Mouse (Mus musculus) forebrain, embryonic 13.5 days (tissue): Measurements from ENCODE around the gene Kat8. TPM values are rescaled to one million over a fixed set of nuclear protein-coding genes. Genes with fewer than 3 reads are reported as not detected.

ENCODE experiments used
- ATAC-seq: fragments of 200-750 bp; cut with Nextera tagmentation; 2 replicates; pipeline ENCODE4 v1.8.0; 2017
- H3K27ac ChIP-seq: fragments of 300-500 bp; sonication (generic); 2 replicates; pipeline ENCODE4 v1.5.1; 2015; ENCODE audit warnings: inconsistent platforms, mild to moderate bottlenecking, moderate library complexity
- H3K27me3 ChIP-seq: fragments of 300-500 bp; sonication (generic); 2 replicates; pipeline ENCODE4 v1.6.1; 2015; ENCODE audit warnings: mild to moderate bottlenecking, inconsistent platforms
- H3K36me3 ChIP-seq: fragments of 300-500 bp; sonication (generic); 2 replicates; pipeline ENCODE4 v1.6.1; 2015; ENCODE audit warnings: mild to moderate bottlenecking, inconsistent platforms; ENCODE audit not compliant: poor library complexity, severe bottlenecking
- H3K4me1 ChIP-seq: fragments of 300-500 bp; sonication (generic); 2 replicates; pipeline ENCODE4 v1.6.1; 2015; ENCODE audit warnings: inconsistent platforms
- H3K4me2 ChIP-seq: fragments of 300-500 bp; sonication (generic); 2 replicates; pipeline ENCODE4 v1.6.1; 2015; ENCODE audit warnings: inconsistent platforms, mild to moderate bottlenecking, moderate library complexity
- H3K4me3 ChIP-seq: fragments of 300-500 bp; sonication (generic); 2 replicates; pipeline ENCODE4 v1.5.1; 2015; ENCODE audit warnings: mild to moderate bottlenecking, inconsistent platforms
- H3K9ac ChIP-seq: fragments of 300-500 bp; sonication (generic); 2 replicates; pipeline ENCODE4 v1.6.1; 2015; ENCODE audit warnings: mild to moderate bottlenecking, inconsistent platforms
- H3K9me3 ChIP-seq: fragments of 300-500 bp; sonication (generic); replicated peaks from 2 replicates; pipeline ENCODE4 v1.6.1; 2016; ENCODE audit warnings: inconsistent platforms
- WGBS: fragments of 180-500 bp; shearing (Covaris S2); methylation state at CpG from one replicate; pipeline ENCODE4 v1.1.7; 2015; 5-methylcytosine and 5-hydroxymethylcytosine counted together
- polyA plus RNA-seq: library from polyadenylated mRNA; unstranded; fragments of >200 nt; fragmentation: Nextera tagmentation; extraction: Ambion mirVana; gene quantifications from 2 replicates; pipeline ENCODE4 v1.2.1, GENCODE M21; 2015

Kat8 gene
- polyA plus RNA-seq, 1 experiment from 2014 or later = 51.1 TPM

DNA sequence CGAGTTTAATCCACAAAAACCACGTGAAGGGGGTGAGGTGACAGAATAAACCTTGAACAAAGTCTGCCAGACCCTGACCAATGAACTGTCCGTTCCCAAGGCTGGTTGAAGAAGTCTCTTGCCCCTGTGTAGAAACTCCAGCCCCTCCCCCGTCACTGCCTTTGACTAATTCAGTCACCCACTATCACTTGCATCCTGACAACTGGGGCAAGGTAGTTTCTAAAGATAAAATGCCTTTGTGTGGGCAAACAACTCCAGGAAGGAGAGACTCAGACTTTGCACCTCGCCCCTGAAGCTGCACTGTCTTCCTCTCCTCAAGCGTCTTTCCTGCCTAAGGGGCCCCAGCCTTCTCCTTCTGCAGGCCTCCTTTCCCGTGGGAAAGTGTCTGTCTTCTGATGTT lies 12.3 kb upstream of the Kat8 start:
- Histone ChIP-seq H3K4me3 (no peak overlapping the region), H3K27ac (no peak overlapping the region), H3K4me2 (no peak overlapping the region), H3K36me3 (no peaks in the 10 kb centered on the region; the same call in 1 of the 2 replicates), H3K9me3 (no peaks in the 10 kb centered on the region), H3K27me3 (no peaks in the 10 kb centered on the region), H3K4me1 (peaks cover 9% of the 10 kb centered on the region), H3K9ac (no peak overlapping the region)
- 50% methylated on average over 7 of the region's 7 CpGs for WGBS
- no peak for ATAC-seq

DNA sequence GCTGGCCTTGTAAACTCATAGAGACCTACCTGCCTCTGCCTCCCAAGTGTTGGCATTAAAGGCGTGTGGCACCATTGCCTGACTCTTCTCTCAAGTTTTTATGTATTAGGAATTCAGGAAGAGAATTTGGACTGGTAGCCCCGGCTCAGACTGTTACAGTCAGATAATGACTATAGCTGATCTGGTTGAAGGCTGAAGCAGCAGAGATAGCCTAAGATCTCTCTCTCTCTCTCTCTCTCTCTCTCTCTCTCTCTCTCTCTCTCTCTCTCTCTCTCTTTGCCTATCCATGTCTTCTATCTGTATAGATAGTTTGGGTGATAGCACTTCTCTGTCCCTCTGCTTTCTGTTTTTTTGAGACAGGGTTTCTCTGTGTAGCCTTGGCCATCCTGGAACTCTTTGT lies 10.5 kb upstream of the Kat8 start:
- H3K9me3 ChIP-seq = no peaks in the 10 kb centered on the region
- no peak overlapping the region for H3K27ac ChIP-seq
- no peak overlapping the region for H3K4me3 ChIP-seq
- H3K4me1 ChIP-seq = peaks cover 19% of the 10 kb centered on the region
- WGBS = 89% methylated on average over 2 of the region's 2 CpGs
- H3K36me3 ChIP-seq = peaks cover 17% of the 10 kb centered on the region
- no peak overlapping the region for H3K9ac ChIP-seq
- H3K27me3 ChIP-seq = no peaks in the 10 kb centered on the region
- no peak overlapping the region for H3K4me2 ChIP-seq
- no peak for ATAC-seq

DNA sequence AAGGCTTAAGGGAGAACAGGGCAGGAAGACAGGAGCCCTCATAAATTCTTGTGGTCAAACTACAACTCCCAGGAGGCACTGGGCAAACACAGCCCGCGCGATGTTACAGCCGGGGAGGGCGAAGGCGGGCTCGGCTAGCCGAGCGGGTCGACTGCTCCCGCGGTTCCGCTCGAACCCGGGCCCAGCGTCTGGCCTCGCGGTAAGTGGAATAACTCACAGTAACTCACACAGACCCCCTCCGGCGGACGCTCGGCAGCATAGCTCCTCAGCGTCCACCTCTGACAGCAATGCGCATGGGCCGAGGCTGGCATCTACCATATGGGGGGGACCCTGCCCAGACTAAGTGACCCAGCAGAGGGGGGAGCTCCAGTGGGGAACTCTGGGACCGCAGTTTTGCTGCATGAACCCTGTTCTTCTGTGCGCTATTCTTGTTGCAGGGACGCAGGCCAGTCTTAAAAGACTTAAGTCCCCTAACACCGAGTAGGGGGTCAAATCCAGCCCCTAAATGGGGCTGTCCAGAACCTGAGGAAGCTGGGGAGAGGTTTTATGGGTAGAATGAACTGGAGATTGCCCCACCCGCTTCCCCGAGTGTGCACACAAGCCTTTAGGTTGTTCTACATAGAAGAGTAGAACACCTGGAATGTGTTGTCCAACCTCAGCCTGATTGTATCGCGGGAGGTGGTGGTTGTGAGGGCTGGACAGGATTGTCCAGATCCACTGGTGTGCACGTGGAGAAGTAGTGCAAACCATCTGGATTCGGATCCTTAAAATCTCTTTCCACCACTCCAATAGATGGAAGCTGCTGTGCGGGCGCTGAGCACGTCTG lies 8.1 kb upstream of the Kat8 start, which contains the start of gene Bckdk:
Gene Bckdk (plus strand): TSS at position 112 of the 826 bp plus-strand sequence.
- Histone ChIP-seq H3K4me3 (peak within 1 kb of the TSS; percentile 73), H3K9ac (peak within 1 kb of the TSS; percentile 90), H3K36me3 (peaks cover 41% of the 10 kb centered on the region), H3K27ac (peak within 1 kb of the TSS; percentile 79), H3K4me1 (peaks cover 19% of the 10 kb centered on the region), H3K27me3 (no peaks in the 10 kb centered on the region), H3K9me3 (no peaks in the 10 kb centered on the region), H3K4me2 (peak within 1 kb of the TSS; percentile 93)
- WGBS = 8% methylated on average over 38 of the region's 38 CpGs
- peak; percentile 93 for ATAC-seq

DNA sequence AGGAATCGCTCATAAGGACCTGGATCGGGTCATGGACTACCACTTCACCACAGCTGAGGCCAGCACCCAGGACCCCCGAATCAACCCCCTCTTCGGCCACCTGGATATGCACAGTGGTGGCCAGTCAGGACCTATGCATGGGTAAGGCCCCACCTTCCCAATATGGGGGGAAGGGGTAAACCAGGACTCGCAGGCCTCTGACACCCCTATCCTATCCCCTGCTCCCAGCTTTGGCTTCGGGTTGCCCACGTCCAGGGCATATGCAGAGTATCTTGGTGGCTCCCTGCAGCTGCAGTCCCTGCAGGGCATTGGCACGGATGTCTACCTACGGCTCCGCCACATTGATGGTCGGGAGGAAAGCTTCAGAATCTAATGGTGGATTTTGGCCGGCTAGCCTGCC lies 4.4 kb upstream of the Kat8 start:
- Histone ChIP-seq H3K4me1 (peaks cover 27% of the 10 kb centered on the region), H3K9me3 (no peaks in the 10 kb centered on the region), H3K27me3 (no peaks in the 10 kb centered on the region), H3K9ac (no peak overlapping the region), H3K36me3 (peaks cover 50% of the 10 kb centered on the region), H3K27ac (no peak overlapping the region), H3K4me3 (no peak overlapping the region), H3K4me2 (no peak overlapping the region)
- 93% methylated on average over 12 of the region's 12 CpGs for WGBS
- ATAC-seq = no peak

DNA sequence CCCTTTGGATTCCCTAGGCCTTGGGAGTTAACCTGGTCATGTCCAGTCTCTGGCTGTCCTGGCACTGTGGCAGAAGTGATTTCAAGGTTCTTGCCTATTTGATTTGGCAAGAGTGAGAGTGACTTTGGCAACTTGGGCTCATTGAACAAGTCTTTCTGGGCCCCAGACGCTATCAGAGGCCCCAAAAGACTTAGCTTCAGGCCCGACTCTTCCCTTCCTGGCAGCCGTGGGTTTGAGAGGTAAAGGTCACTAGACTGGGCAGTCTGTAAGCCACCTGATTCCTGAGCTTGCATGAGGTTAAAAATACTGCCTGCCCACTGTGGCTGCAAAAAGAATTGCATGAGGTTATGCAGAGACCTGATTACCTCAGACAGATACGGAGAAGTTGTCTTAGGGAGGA lies 3.7 kb upstream of the Kat8 start:
- Histone ChIP-seq H3K9ac (no peak overlapping the region), H3K27me3 (no peaks in the 10 kb centered on the region), H3K4me1 (peaks cover 33% of the 10 kb centered on the region), H3K4me3 (no peak overlapping the region), H3K4me2 (no peak overlapping the region), H3K27ac (no peak overlapping the region), H3K9me3 (no peaks in the 10 kb centered on the region), H3K36me3 (peaks cover 50% of the 10 kb centered on the region)
- no peak for ATAC-seq
- WGBS = 90% methylated on average over 4 of the region's 4 CpGs

DNA sequence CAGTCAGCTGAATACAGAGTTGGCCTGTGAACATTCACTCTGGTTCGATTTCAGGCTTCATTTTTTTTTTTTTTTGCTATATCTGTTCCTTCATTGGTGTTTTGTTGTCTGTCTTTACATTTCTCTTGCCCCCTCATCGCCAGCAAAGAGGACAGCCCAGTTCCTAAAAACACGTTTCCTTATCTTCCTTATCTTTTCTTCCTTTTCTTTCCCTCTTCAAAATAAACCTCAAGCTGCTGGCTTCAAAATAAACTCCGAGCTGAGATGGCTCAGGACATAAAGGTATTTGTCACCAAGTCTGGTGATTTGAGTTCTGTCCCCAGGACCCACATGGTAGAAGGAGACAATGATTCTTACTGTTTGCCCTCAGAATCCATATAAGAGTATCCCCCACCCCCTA lies 622 bp downstream of the Kat8 start:
- Histone ChIP-seq H3K4me1 (peaks cover 14% of the 10 kb centered on the region), H3K4me2 (peak overlapping the region; percentile 81), H3K27me3 (no peaks in the 10 kb centered on the region), H3K36me3 (peaks cover 49% of the 10 kb centered on the region), H3K4me3 (peak overlapping the region; percentile 98), H3K27ac (no peak overlapping the region), H3K9ac (peak overlapping the region; percentile 77), H3K9me3 (no peaks in the 10 kb centered on the region)
- WGBS = 36% methylated on average over 4 of the region's 4 CpGs
- ATAC-seq = no peak

DNA sequence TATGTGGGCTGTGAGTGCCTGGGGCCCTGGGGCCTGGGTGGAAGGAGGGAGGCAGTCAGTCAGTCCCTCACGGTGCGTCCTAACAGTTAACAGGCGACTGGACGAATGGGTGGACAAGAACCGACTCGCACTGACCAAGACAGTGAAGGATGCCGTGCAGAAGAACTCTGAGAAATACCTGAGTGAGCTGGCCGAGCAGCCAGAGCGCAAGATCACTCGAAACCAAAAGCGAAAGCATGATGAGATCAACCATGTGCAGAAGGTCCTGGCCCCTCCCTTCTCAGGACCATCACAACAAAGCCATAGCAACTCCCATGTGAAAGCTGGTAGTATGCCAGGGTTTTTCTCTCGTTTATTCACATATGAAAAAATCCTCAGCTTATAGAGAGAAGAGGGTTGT lies 3.0 kb downstream of the Kat8 start:
- no peak overlapping the region for H3K4me2 ChIP-seq
- H3K27me3 ChIP-seq = no peaks in the 10 kb centered on the region
- H3K9me3 ChIP-seq = no peaks in the 10 kb centered on the region
- 94% methylated on average over 12 of the region's 12 CpGs for WGBS
- H3K36me3 ChIP-seq = peaks cover 35% of the 10 kb centered on the region
- peaks cover 14% of the 10 kb centered on the region for H3K4me1 ChIP-seq
- ATAC-seq = no peak
- no peak overlapping the region for H3K4me3 ChIP-seq
- H3K9ac ChIP-seq = no peak overlapping the region
- no peak overlapping the region for H3K27ac ChIP-seq

DNA sequence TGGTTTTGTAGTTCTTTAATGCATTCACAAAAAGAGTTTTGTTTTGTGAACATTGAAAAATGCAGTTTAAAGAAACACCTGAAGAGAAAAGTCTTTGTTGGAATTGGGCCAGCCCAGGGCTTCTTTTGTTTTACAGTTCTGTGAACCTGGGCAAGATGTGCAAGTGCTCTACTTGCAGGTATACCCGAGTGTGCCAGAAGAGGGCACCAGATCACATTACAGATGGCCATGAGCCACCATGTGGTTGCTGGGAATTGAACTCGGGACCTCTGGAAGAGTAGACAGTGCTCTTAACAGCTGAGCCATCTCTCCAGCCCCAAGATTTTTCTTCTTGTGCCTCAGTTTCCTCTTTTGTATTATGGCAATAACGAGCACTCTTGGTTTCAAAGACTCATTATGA lies 5.9 kb downstream of the Kat8 start:
- WGBS = 53% methylated on average over 3 of the region's 3 CpGs
- Histone ChIP-seq H3K4me1 (peaks cover 3% of the 10 kb centered on the region), H3K9me3 (no peaks in the 10 kb centered on the region), H3K9ac (no peak overlapping the region), H3K36me3 (peaks cover 55% of the 10 kb centered on the region), H3K27ac (no peak overlapping the region), H3K4me2 (no peak overlapping the region), H3K27me3 (no peaks in the 10 kb centered on the region), H3K4me3 (no peak overlapping the region)
- no peak for ATAC-seq

DNA sequence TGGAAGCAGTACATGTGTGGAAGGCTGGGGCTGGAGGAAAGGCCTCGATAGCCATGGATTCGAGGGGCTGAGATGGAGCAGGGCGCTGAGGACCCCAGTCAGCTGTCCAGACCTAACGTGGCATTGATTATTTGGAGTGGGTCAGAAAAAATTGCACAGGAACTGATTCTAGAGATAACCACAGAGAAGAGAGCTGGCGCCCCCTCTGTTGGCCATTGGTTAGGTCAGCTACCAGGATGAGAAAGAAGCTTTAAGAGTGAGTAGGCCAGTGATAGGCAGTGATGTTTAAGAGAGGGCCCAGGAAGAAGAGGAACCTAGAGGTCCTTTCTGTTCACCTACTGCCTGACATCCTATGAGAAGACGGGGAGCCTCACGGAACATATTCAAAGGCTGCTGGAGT lies 7.0 kb downstream of the Kat8 start:
- H3K4me3 ChIP-seq = no peak overlapping the region
- WGBS = 77% methylated on average over 7 of the region's 7 CpGs
- H3K9ac ChIP-seq = no peak overlapping the region
- H3K36me3 ChIP-seq = peaks cover 66% of the 10 kb centered on the region
- ATAC-seq = no peak
- no peaks in the 10 kb centered on the region for H3K4me1 ChIP-seq
- no peaks in the 10 kb centered on the region for H3K9me3 ChIP-seq
- H3K4me2 ChIP-seq = no peak overlapping the region
- no peak overlapping the region for H3K27ac ChIP-seq
- no peaks in the 10 kb centered on the region for H3K27me3 ChIP-seq

DNA sequence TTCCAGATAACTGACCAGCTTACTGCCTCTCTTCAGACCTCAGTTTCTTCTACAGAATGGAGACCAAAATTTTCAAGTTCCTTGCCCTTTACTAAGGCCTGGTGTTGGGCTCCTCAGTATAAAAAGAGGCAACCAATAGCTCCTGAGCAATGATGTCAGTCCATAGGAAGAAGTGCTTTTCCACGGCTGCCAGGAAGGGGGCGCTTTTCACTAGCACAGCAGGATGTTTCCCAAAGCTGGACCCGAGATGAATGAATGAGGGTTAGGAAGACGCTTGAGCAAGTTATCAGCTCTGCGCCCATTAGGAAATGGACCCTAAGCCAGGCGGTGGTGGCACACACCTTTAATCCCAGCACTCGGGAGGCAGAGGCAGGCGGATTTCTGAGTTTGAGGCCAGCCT lies 9.2 kb downstream of the Kat8 start:
- no peaks in the 10 kb centered on the region for H3K4me1 ChIP-seq
- no peak overlapping the region for H3K4me2 ChIP-seq
- H3K9me3 ChIP-seq = no peaks in the 10 kb centered on the region
- no peak overlapping the region for H3K27ac ChIP-seq
- no peak overlapping the region for H3K9ac ChIP-seq
- no peaks in the 10 kb centered on the region for H3K27me3 ChIP-seq
- H3K4me3 ChIP-seq = no peak overlapping the region
- ATAC-seq = no peak
- H3K36me3 ChIP-seq = peaks cover 70% of the 10 kb centered on the region
- WGBS = 65% methylated on average over 8 of the region's 8 CpGs

DNA sequence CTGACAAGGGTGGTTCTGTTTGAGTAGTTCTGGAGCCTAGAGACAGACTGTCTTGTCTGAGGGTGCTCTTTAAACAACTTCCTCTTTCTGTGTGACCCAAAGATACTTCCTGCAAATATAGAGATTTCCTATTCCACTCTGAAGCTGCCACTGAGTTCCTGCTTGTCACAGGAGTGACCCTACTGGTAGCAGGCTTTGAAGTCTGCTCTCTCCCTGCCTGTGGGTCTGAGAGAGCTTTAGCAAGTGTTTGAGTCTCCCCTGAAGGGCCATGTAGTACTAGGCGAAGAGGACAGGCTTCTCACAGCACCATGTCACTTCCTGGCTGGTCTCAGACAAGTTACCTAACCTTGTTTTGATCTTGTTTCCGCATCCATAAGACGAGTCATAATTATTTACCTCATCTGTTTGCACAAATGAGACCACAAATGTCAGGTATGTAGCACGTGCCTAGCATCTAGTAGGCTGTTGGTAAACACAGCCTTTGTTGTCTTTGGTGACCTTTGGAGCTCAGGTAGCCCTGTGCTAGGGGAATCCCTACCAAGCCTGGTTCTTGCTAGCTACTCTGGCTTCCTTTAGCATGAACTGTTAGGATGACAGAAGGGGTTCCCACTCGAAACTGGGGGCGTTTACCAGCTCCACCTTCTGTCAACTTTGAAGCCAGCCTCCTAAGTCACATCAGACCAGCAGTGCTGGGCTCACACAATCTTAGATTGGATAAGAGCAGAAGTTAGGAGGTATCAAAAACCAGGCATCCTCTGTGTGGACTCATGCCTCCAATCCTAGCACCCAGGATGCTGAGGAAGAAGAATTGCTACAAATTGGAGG lies 10.3 kb downstream of the Kat8 start:
- no peak overlapping the region for H3K4me2 ChIP-seq
- H3K9me3 ChIP-seq = no peaks in the 10 kb centered on the region
- peaks cover under 1% of the 10 kb centered on the region; the same call in 1 of the 2 replicates for H3K27me3 ChIP-seq
- no peak overlapping the region for H3K4me3 ChIP-seq
- H3K4me1 ChIP-seq = no peaks in the 10 kb centered on the region
- peaks cover 72% of the 10 kb centered on the region for H3K36me3 ChIP-seq
- H3K27ac ChIP-seq = no peak overlapping the region
- WGBS = 85% methylated on average over 6 of the region's 6 CpGs
- H3K9ac ChIP-seq = no peak overlapping the region
- no peak for ATAC-seq

DNA sequence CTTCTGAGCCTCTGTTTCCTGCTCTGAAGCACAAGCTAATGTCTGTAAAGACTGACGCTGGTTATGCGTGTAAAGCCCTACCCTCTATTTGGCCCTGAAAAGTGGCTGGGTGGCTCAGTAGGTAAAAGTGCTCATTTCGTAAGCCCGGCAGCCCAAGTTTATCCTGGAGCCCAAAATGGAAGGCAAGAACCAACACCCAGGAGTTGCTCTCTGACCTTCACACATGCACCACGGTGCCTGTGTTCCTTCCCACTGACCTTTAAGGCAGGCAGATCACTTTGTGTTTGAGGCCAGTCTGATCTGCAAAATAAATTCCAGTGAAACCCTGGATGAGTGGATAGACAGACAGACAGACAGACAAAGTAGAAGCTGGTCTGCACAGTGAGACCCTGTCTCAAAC lies 11.4 kb downstream of the Kat8 start:
- no peak overlapping the region for H3K27ac ChIP-seq
- H3K9me3 ChIP-seq = no peaks in the 10 kb centered on the region
- H3K4me1 ChIP-seq = no peaks in the 10 kb centered on the region
- no peak for ATAC-seq
- H3K27me3 ChIP-seq = peaks cover 11% of the 10 kb centered on the region
- WGBS = 85% methylated on average over 5 of the region's 5 CpGs
- H3K9ac ChIP-seq = no peak overlapping the region
- peaks cover 67% of the 10 kb centered on the region for H3K36me3 ChIP-seq
- no peak overlapping the region for H3K4me3 ChIP-seq
- no peak overlapping the region for H3K4me2 ChIP-seq
